Mouse (Mus musculus): ENCODE results near the gene Anln. TPM values are rescaled to one million over a fixed set of nuclear protein-coding genes. Genes with fewer than 3 reads are reported as not detected.
"Not testable (repeated sequence)": the region's sequence is repeated elsewhere in the genome, so short reads cannot be mapped to it uniquely, and the experiment has no call there.

Anln gene
- total RNA-seq, 2 experiments from 2014 or later: 1.7 to 2.2 TPM

GRCm38 (mm10) chr9:22403501-22403900 is 14.5 kb upstream of the Anln start:
- DNase-seq (ENCODE audit: low spot score); intact Hi-C loops (cut with DNase I): not testable (repeated sequence)

GRCm38 (mm10) chr9:22402976-22403375 is 14.0 kb upstream of the Anln start:
- no peak for DNase-seq (ENCODE audit: low spot score)
- intact Hi-C loops (cut with DNase I): no loop called here

- intact Hi-C loops (cut with DNase I): no loop called here
- no peak for DNase-seq (ENCODE audit: low spot score)
Observed at GRCm38 (mm10) chr9:22402001-22402400, 13.0 kb upstream of the Anln start.

GRCm38 (mm10) chr9:22399021-22399420 is 10.0 kb upstream of the Anln start:
- no peak for DNase-seq (ENCODE audit: low spot score)
- intact Hi-C loops (cut with DNase I): no loop called here

- no peak for DNase-seq (ENCODE audit: low spot score)
- intact Hi-C loops (cut with DNase I): no loop called here
Observed at GRCm38 (mm10) chr9:22394725-22395124, 5.7 kb upstream of the Anln start.

GRCm38 (mm10) chr9:22390390-22390789 is 1.4 kb upstream of the Anln start:
- intact Hi-C loops (cut with DNase I): no loop called here
- DNase-seq (ENCODE audit: low spot score): no peak

GRCm38 (mm10) chr9:22389736-22390245 is 803 bp upstream of the Anln start:
- intact Hi-C loops (cut with DNase I): no loop called here
- DNase-seq (ENCODE audit: low spot score): no peak

- intact Hi-C loops (cut with DNase I): no loop called here
Observed at GRCm38 (mm10) chr9:22388401-22388980, 497 bp downstream of the Anln start.

GRCm38 (mm10) chr9:22387901-22388300 is 1.1 kb downstream of the Anln start:
- no peak for DNase-seq (ENCODE audit: low spot score)
- intact Hi-C loops (cut with DNase I): no loop called here

More at GRCm38 (mm10) chr9:22388401-22388980, 497 bp downstream of the Anln start:
- DNase-seq (ENCODE audit: low spot score): no peak

- intact Hi-C loops (cut with DNase I): no loop called here
- DNase-seq (ENCODE audit: low spot score): no peak
Observed at GRCm38 (mm10) chr9:22385890-22386289, 3.1 kb downstream of the Anln start.

GRCm38 (mm10) chr9:22376086-22376485 is 12.9 kb downstream of the Anln start:
- DNase-seq (ENCODE audit: low spot score): no peak
- intact Hi-C loops (cut with DNase I): no loop called here

- intact Hi-C loops (cut with DNase I): no loop called here
- no peak for DNase-seq (ENCODE audit: low spot score)
Observed at GRCm38 (mm10) chr9:22372760-22373159, 16.2 kb downstream of the Anln start.

GRCm38 (mm10) chr9:22368030-22368429 is 21.0 kb downstream of the Anln start:
- intact Hi-C loops (cut with DNase I): no loop called here
- DNase-seq (ENCODE audit: low spot score): no peak

- DNase-seq (ENCODE audit: low spot score): no peak
- intact Hi-C loops (cut with DNase I): no loop called here
Observed at GRCm38 (mm10) chr9:22366621-22367020, 22.4 kb downstream of the Anln start.

- no peak for DNase-seq (ENCODE audit: low spot score)
- intact Hi-C loops (cut with DNase I): no loop called here
Observed at GRCm38 (mm10) chr9:22366221-22366620, 22.8 kb downstream of the Anln start.

- no peak for DNase-seq (ENCODE audit: low spot score)
- intact Hi-C loops (cut with DNase I): no loop called here
Observed at GRCm38 (mm10) chr9:22360916-22361315, 28.1 kb downstream of the Anln start.

GRCm38 (mm10) chr9:22355919-22356318 is 33.1 kb downstream of the Anln start:
- intact Hi-C loops (cut with DNase I): no loop called here
- no peak for DNase-seq (ENCODE audit: low spot score)

- DNase-seq (ENCODE audit: low spot score): no peak
Observed at GRCm38 (mm10) chr9:22353901-22354300, 35.1 kb downstream of the Anln start.

GRCm38 (mm10) chr9:22353465-22353864 is 35.5 kb downstream of the Anln start:
- intact Hi-C loops (cut with DNase I): no loop called here
- no peak for DNase-seq (ENCODE audit: low spot score)

More at GRCm38 (mm10) chr9:22353901-22354300, 35.1 kb downstream of the Anln start:
- intact Hi-C loops (cut with DNase I): no loop called here

- intact Hi-C loops (cut with DNase I): no loop called here
Observed at GRCm38 (mm10) chr9:22340331-22340730, 48.7 kb downstream of the Anln start.

GRCm38 (mm10) chr9:22337217-22337616 is 51.8 kb downstream of the Anln start:
- DNase-seq (ENCODE audit: low spot score): no peak
- intact Hi-C loops (cut with DNase I): no loop called here

More at GRCm38 (mm10) chr9:22340331-22340730, 48.7 kb downstream of the Anln start:
- no peak for DNase-seq (ENCODE audit: low spot score)
